Mouse (Mus musculus) neutrophil, adult 65 days (primary cell): ENCODE results near the gene Gm19668. TPM values are rescaled to one million over a fixed set of nuclear protein-coding genes. Genes with fewer than 3 reads are reported as not detected.

Source experiments
- total RNA-seq: library from RNA; stranded (reverse); gene quantifications from 2 replicates; pipeline ENCODE4 v1.2.4, GENCODE M21; 2023

Gene Gm19668
- not detected in 2 replicates for total RNA-seq

DNA sequence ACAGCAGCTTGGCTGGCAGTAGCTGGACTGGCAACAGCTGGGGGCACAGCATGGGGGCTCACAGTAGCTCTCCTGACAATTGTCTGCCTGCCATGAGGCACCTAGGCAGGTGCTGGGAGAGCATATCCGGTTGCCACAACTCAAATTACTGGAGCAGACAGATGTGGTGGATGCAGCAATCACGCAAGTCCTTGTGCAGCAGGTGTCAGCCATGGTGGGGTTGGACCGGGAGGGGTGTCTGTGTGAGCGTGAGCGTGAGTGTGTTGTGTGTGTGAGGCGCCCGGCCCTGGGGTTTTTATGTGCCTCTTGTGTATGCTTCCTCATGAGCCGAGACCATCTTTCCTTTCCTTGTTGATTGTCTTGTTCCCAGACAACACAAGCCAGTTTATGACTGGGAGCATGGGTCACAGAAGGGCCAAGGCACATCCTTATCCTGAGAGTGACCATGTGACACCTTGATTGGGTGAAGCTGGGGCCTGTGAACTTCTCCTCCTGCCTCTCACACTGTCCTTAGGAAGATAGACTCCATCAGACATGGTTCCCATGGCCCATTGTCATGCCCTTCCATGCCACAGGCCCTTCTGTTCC is at the start of gene Gm19668:
Gene Gm19668, minus strand, starts transcription at position 213 of the 588 bp plus-strand sequence.

DNA sequence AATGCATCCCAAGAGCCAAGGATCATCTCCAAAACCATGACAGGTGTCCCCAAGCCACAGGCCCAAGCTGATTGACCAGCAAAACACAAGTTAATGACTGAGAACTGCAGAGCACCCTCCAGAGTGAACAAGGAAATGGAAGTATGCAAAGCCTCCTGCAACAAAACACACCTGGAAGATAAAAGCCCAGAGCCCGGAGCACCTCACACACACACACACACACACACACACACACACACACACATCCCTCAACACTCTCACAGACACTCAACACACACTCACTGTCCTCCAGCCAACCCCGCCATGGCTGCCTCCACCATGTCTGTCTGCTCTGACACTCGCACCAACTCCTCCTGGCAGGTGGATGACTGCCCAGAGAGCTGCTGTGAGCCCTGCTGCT is 47.6 kb upstream of the Gm19668 start, which contains the start of gene Gm36176:
Gene Gm36176, plus strand, starts transcription at position 301 of the 400 bp plus-strand sequence.

DNA sequence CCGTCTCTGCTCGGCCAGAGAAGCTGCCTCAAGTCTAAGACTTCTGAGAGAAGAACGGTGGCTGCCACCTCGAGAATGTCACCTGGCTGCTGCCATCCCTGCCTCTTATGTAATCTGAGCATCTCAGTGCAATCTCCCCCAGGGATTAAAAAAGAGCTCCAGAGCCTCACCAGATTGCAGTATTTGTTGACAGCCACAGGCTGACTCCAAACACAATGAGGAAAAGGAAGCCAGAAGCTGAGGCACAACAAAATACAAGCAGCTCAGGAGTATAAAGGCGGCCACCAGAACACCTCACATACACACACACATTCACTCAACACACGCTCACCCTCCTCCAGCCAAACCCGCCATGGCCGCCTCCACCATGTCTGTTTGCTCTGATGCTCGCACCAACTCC is 36.7 kb upstream of the Gm19668 start, which contains the start of gene Krtap10-10:
Gene Krtap10-10, plus strand, starts transcription at position 301 of the 400 bp plus-strand sequence.

GRCm38 (mm10) chr10:77826951-77827350 is 28.0 kb upstream of the Gm19668 start, which contains the start of gene Krtap10-4:
Gene Krtap10-4 (minus strand): TSS chr10:77827095.

GRCm38 (mm10) chr10:77814382-77814781 is 15.4 kb upstream of the Gm19668 start, which contains the start of gene Gm2696:
Gene Gm2696 (plus strand): TSS chr10:77814682.

DNA sequence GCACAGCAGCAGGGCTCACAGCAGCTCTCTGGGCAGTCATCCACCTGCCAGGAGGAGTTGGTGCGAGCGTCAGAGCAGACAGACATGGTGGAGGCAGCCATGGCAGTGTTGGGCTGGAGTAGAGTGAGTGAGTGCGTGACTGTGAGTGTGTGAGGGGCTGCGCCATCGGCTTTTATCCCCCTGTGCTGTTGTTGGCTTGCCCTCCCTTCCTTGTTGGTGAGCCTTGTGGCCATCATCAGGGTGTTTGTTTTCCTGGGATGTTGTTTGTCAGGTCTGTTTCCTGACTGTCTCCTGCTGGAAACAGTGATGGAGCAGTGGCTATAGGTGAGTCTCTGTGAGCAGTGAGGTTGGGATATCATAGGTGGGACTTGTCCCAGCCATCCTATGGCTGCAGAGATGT is 12.8 kb upstream of the Gm19668 start, which contains the start of gene Gm9507:
Gene Gm9507, minus strand, starts transcription at position 101 of the 400 bp plus-strand sequence.

DNA sequence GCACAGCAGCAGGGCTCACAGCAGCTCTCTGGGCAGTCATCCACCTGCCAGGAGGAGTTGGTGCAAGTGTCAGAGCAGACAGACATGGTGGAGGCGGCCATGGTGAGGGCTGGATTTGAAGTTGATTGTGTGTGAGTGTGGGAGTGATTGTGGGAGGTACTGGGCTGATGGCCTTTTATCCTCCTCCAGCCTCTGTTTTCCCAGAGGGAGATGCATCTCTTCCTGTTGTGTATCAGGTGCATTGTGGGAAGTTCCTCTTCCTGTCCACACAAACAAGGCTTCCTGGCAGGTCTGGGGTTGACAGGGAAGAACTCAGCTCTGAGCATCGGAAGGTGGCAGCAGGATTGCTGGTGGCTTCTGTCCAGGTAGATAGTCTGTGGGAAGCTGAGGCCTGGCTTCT is 4.0 kb downstream of the Gm19668 start, which contains the start of gene Gm9639:
Gene Gm9639, minus strand, starts transcription at position 101 of the 400 bp plus-strand sequence.

GRCm38 (mm10) chr10:77787876-77788275 is 11.1 kb downstream of the Gm19668 start, which contains the start of gene Gm7137:
Gene Gm7137 (minus strand): TSS chr10:77788200.

DNA sequence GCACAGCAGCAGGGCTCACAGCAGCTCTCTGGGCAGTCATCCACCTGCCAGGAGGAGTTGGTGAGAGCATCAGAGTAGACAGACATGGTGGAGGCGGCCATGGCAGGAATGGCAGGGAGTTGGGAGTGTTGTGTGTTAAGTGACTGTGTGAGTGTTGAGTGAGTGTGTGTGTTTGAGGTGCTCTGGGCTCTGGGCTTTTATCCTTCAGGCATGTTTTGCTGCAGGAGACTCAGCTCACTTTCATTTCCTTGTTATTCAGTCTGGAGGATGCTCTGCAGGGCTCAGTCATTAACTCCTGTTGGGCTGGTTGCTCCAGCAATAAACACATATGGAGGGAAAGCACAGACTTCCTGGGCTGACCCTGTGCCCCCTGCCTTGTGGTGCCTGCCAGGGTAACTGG is 16.5 kb downstream of the Gm19668 start, which contains the start of gene Gm3250:
Gene Gm3250, minus strand, starts transcription at position 101 of the 400 bp plus-strand sequence.

DNA sequence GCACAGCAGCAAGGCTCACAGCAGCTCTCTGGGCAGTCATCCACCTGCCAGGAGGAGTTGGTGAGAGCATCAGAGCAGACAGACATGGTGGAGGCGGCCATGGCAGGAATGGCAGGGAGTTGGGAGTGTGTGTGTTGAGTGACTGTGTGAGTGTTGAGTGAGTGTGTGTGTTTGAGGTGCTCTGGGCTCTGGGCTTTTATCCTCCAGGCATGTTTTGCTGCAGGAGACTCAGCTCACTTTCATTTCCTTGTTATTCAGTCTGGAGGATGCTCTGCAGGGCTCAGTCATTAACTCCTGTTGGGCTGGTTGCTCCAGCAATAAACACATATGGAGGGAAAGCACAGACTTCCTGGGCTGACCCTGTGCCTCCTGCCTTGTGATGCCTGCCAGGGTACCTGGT is 22.1 kb downstream of the Gm19668 start, which contains the start of gene Gm7138:
Gene Gm7138, minus strand, starts transcription at position 101 of the 400 bp plus-strand sequence.

DNA sequence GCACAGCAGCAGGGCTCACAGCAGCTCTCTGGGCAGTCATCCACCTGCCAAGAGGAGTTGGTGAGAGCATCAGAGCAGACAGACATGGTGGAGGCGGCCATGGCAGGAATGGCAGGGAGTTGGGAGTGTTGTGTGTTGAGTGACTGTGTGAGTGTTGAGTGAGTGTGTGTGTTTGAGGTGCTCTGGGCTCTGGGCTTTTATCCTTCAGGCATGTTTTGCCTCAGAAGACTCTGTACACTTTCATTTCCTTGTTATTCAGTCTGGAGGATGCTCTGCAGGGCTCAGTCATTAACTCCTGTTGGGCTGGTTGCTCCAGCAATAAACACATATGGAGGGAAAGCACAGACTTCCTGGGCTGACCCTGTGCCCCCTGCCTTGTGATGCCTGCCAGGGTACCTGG is 27.7 kb downstream of the Gm19668 start, which contains the start of gene Gm3238:
Gene Gm3238, minus strand, starts transcription at position 101 of the 400 bp plus-strand sequence.

DNA sequence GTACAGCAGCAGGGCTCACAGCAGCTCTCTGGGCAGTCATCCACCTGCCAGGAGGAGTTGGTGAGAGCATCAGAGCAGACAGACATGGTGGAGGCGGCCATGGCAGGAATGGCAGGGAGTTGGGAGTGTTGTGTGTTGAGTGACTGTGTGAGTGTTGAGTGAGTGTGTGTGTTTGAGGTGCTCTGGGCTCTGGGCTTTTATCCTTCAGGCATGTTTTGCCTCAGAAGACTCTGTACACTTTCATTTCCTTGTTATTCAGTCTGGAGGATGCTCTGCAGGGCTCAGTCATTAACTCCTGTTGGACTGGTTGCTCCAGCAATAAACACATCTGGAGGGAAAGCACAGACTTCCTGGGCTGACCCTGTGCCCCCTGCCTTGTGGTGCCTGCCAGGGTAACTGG is 39.4 kb downstream of the Gm19668 start, which contains the start of gene Gm3233:
Gene Gm3233, minus strand, starts transcription at position 101 of the 400 bp plus-strand sequence.

GRCm38 (mm10) chr10:77751254-77751653 is 47.7 kb downstream of the Gm19668 start, which contains the start of gene Gm9736:
Gene Gm9736 (minus strand): TSS chr10:77751354.

Other genes starting within 250 kb of the Gm19668 start
- gene Pttg1ip, start 217.4 kb downstream of the Gm19668 start, total RNA-seq: 85.5 and 125 TPM in 2 replicates
- gene Sumo3, start 193.0 kb downstream of the Gm19668 start, total RNA-seq: 55.9 and 66.8 TPM in 2 replicates
- gene Gm49325, start 192.9 kb downstream of the Gm19668 start, total RNA-seq: not detected in 2 replicates
- 31.2 and 34.0 TPM in 2 replicates for gene Ube2g2, start 176.9 kb downstream of the Gm19668 start, total RNA-seq
- not detected in 2 replicates for gene Tspear, start 112.6 kb downstream of the Gm19668 start, total RNA-seq
- gene Gm19402, start 108.4 kb downstream of the Gm19668 start, total RNA-seq: not detected in 2 replicates
- gene Gm9508, start 101.9 kb downstream of the Gm19668 start, total RNA-seq: not detected in 2 replicates
- not detected in 2 replicates for gene Gm10272, start 92.5 kb downstream of the Gm19668 start, total RNA-seq
- gene Gm10024, start 87.7 kb downstream of the Gm19668 start, total RNA-seq: not detected in 2 replicates
- not detected in 2 replicates for gene Gm10142, start 83.3 kb downstream of the Gm19668 start, total RNA-seq
- not detected in 2 replicates for gene Krtap12-1, start 78.5 kb downstream of the Gm19668 start, total RNA-seq
- gene Gm10100, start 72.6 kb downstream of the Gm19668 start, total RNA-seq: not detected in 2 replicates
- not detected in 2 replicates for gene Gm18596, start 56.5 kb downstream of the Gm19668 start, total RNA-seq
- not detected in 2 replicates for gene Gm9736, start 47.8 kb downstream of the Gm19668 start, total RNA-seq
- gene Gm3233, start 39.5 kb downstream of the Gm19668 start, total RNA-seq: not detected in 2 replicates
- gene Gm3238, start 27.8 kb downstream of the Gm19668 start, total RNA-seq: not detected in 2 replicates
- not detected in 2 replicates for gene Gm7138, start 22.2 kb downstream of the Gm19668 start, total RNA-seq
- gene Gm3250, start 16.6 kb downstream of the Gm19668 start, total RNA-seq: not detected in 2 replicates
- not detected in 2 replicates for gene Gm7137, start 10.9 kb downstream of the Gm19668 start, total RNA-seq
- not detected in 2 replicates for gene Gm9639, start 4.1 kb downstream of the Gm19668 start, total RNA-seq
- not detected in 2 replicates for gene Gm9507, start 12.7 kb upstream of the Gm19668 start, total RNA-seq
- gene Gm2696, start 15.5 kb upstream of the Gm19668 start, total RNA-seq: not detected in 2 replicates
- not detected in 2 replicates for gene Krtap10-4, start 28.0 kb upstream of the Gm19668 start, total RNA-seq
- gene Krtap10-10, start 36.8 kb upstream of the Gm19668 start, total RNA-seq: not detected in 2 replicates
- gene Gm36176, start 47.7 kb upstream of the Gm19668 start, total RNA-seq: not detected in 2 replicates
- not detected in 2 replicates for gene Gm10318, start 53.7 kb upstream of the Gm19668 start, total RNA-seq
- gene Gm3285, start 62.8 kb upstream of the Gm19668 start, total RNA-seq: not detected in 2 replicates
- gene Lrrc3, start 103.4 kb upstream of the Gm19668 start, total RNA-seq: 0.39 and 1.0 TPM in 2 replicates
- 254 and 380 TPM in 2 replicates for gene Trpm2, start 171.4 kb upstream of the Gm19668 start, total RNA-seq
- 10.6 and 12.8 TPM in 2 replicates for gene 1810043G02Rik, start 179.4 kb upstream of the Gm19668 start, total RNA-seq
- 39.7 and 51.3 TPM in 2 replicates for gene Pfkl, start 210.9 kb upstream of the Gm19668 start, total RNA-seq
- 2.9 and 5.2 TPM in 2 replicates for gene Dnmt3l, start 242.8 kb upstream of the Gm19668 start, total RNA-seq
- gene Aire, start 244.5 kb upstream of the Gm19668 start, total RNA-seq: not detected in 2 replicates